8 mouse cellular contexts compared by ENCODE assay signal in the genomic region with DNA sequence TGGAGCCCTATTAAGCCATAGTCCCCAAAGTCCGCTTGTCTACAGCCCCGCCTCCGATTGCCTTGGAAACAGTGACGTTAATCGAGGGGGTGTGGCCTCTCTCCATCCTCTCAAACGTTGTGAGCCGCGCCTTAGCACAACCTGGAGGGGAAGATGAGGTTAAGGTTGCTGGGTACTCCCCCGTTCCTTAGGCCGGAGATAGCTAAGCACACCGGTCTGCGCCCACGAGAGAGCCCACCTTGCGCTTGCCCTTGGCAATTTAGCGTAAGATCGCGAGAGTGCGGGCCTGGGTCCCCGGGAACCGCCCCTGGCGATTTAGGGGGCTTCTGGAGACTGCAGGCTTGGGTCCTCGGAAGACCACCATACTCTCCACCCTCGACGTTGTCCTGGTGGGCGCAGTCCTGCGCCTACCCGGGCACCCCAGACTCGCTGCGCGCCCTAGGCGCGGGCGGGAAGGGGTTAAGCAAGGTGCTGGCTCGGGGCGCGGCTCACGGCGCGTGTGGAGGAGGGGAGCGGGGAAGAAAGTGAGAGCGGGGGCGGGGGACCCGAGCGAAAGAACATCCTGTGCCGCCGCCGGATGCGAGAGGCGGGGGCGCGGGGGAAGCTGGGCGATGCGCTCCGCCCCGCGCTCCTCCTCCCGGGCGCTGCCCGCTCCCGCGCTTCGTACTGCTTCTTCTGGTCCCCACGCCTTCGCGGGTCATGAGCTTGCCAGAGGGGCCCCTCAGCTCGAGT. TPM values are rescaled to one million over a fixed set of nuclear protein-coding genes. Genes with fewer than 3 reads are reported as not detected.
DNase-seq lines count a peak whose midpoint lies in the region; ATAC-seq and TF ChIP-seq lines count a peak whose summit lies in the region.

No protein-coding gene starts in this region.

- H3K9ac ChIP-seq in intestine, postnatal 0 days (ENCODE audit: low read depth, low read length): peak overlapping the region; percentile 63

- H3K4me3 ChIP-seq in intestine, postnatal 0 days (ENCODE audit: low read depth, low read length): peak overlapping the region; percentile 48
- peak overlapping the region; percentile 85 for H3K4me3 ChIP-seq in midbrain, embryonic 10.5 days

- peak overlapping the region; percentile 86 for H3K27ac ChIP-seq in intestine, postnatal 0 days (ENCODE audit: low read depth, low read length)
- peak overlapping the region; percentile 89 for H3K27ac ChIP-seq in midbrain, embryonic 10.5 days (replicated peaks)

- ATAC-seq in granulocyte monocyte progenitor cell, adult 5-6 weeks (replicated peaks; ENCODE audit: poor library complexity, severe bottlenecking): peak; percentile 54
- ATAC-seq in intestine, postnatal 0 days: peak; percentile 70

- TF ChIP-seq CTCF in intestine, postnatal 0 days (IDR thresholded peaks at IDR 0.05; ENCODE audit: low read depth): no peak; the same call in 1 of the 2 replicates

- no peaks in the 10 kb centered on the region for H3K27me3 ChIP-seq in intestine, postnatal 0 days (replicated peaks; ENCODE audit: control insufficient read depth, insufficient read depth, low read length)
- H3K27me3 ChIP-seq in midbrain, embryonic 10.5 days (ENCODE audit: low read depth, poor library complexity, severe bottlenecking): peaks cover 83% of the 10 kb centered on the region

- intact Hi-C loops in left cerebral cortex, postnatal 36 days (cut with DNase I): loop anchor here (1.0 to 5.0 kb wide), 2 partner anchors 36 to 195 kb away; partner anchors contain the start of gene Rpl10a

- H3K36me3 ChIP-seq in intestine, postnatal 0 days (ENCODE audit: control insufficient read depth, insufficient read depth): no peaks in the 10 kb centered on the region
- no peaks in the 10 kb centered on the region for H3K36me3 ChIP-seq in midbrain, embryonic 10.5 days

- H3K4me1 ChIP-seq in intestine, postnatal 0 days (replicated peaks; ENCODE audit: control insufficient read depth, insufficient read depth, low read length): peaks cover 3% of the 10 kb centered on the region; the same call in 1 of the 2 replicates
- peaks cover 43% of the 10 kb centered on the region for H3K4me1 ChIP-seq in midbrain, embryonic 10.5 days

- peak overlapping the region; percentile 89 for H3K4me2 ChIP-seq in intestine, postnatal 0 days (replicated peaks; ENCODE audit: low read depth)

- no peaks in the 10 kb centered on the region for H3K9me3 ChIP-seq in intestine, postnatal 0 days (ENCODE audit: control insufficient read depth)
- peaks cover 8% of the 10 kb centered on the region; the same call in 1 of the 2 replicates for H3K9me3 ChIP-seq in midbrain, embryonic 10.5 days (replicated peaks)

- DNase-seq in adrenal gland, adult 2 months: peak; percentile 94
- DNase-seq in embryo, embryonic 11 days: peak; percentile 94
- DNase-seq in left cerebral cortex, postnatal 36 days (ENCODE audit: low spot score in 2 of 2): peak; percentile 94 to 96
- DNase-seq in midbrain, embryonic 10.5 days (ENCODE audit: low spot score): peak; percentile 86
- DNase-seq in right cerebral cortex, postnatal 36 days (ENCODE audit: low spot score in 2 of 2): peak; percentile 93
- peak; percentile 81 to 85 for DNase-seq in urinary bladder, postnatal 4 days (ENCODE audit: low spot score in 2 of 2)

- WGBS in intestine, postnatal 0 days: under 1% methylated on average over 52 of the region's 66 CpGs
- under 1% methylated on average over 63 of the region's 66 CpGs for WGBS in midbrain, embryonic 10.5 days

RNA-seq across cellular contexts. Expression of gene Fkbp5, which starts 5.5 kb away (rescaled TPM):
- total RNA-seq in adrenal gland, adult 2 months (2021): 10 to 100 TPM; 68.0 to 69.5 TPM
- 24.4 and 27.1 TPM in 2 replicates for polyA plus RNA-seq in adrenal gland, adult 2 months (2012; rRNA removed)
- 49.1 and 63.7 TPM in 2 replicates for total RNA-seq in granulocyte monocyte progenitor cell, adult 5-6 weeks (2014; fragmentation: Nextera tagmentation)
- total RNA-seq in granulocyte monocyte progenitor cell, adult 5-6 weeks (2017): 40.8 and 53.1 TPM in 2 replicates
- 9.7 and 10.1 TPM in 2 replicates for polyA plus RNA-seq in intestine, postnatal 0 days (2015; fragmentation: Nextera tagmentation; extraction: Ambion mirVana)
- total RNA-seq in left cerebral cortex, postnatal 36 days (2021): 10 to 100 TPM; 40.4 to 69.3 TPM
- polyA plus RNA-seq in midbrain, embryonic 10.5 days (2016; fragmentation: Nextera tagmentation; extraction: Ambion mirVana): 28.9 and 31.9 TPM in 2 replicates

RNA-seq across cellular contexts. Expression of gene Armc12, which starts 7.8 kb away (rescaled TPM):
- total RNA-seq in adrenal gland, adult 2 months (2021): not detected
- polyA plus RNA-seq in adrenal gland, adult 2 months (2012; rRNA removed): not detected in 2 replicates
- total RNA-seq in granulocyte monocyte progenitor cell, adult 5-6 weeks (2014; fragmentation: Nextera tagmentation): not detected in 2 replicates
- not detected in 2 replicates for total RNA-seq in granulocyte monocyte progenitor cell, adult 5-6 weeks (2017)
- polyA plus RNA-seq in intestine, postnatal 0 days (2015; fragmentation: Nextera tagmentation; extraction: Ambion mirVana): not detected in 2 replicates
- not detected for total RNA-seq in left cerebral cortex, postnatal 36 days (2021)
- polyA plus RNA-seq in midbrain, embryonic 10.5 days (2016; fragmentation: Nextera tagmentation; extraction: Ambion mirVana): not detected in 2 replicates

RNA-seq across cellular contexts. Expression of gene Clpsl2, which starts 26.4 kb away (rescaled TPM):
- not detected for total RNA-seq in adrenal gland, adult 2 months (2021)
- polyA plus RNA-seq in adrenal gland, adult 2 months (2012; rRNA removed): not detected in 2 replicates
- not detected in 2 replicates for total RNA-seq in granulocyte monocyte progenitor cell, adult 5-6 weeks (2014; fragmentation: Nextera tagmentation)
- total RNA-seq in granulocyte monocyte progenitor cell, adult 5-6 weeks (2017): not detected in 2 replicates
- polyA plus RNA-seq in intestine, postnatal 0 days (2015; fragmentation: Nextera tagmentation; extraction: Ambion mirVana): not detected in 2 replicates
- total RNA-seq in left cerebral cortex, postnatal 36 days (2021): not detected
- not detected in 2 replicates for polyA plus RNA-seq in midbrain, embryonic 10.5 days (2016; fragmentation: Nextera tagmentation; extraction: Ambion mirVana)

RNA-seq across cellular contexts. Expression of gene Clps, which starts 37.8 kb away (rescaled TPM):
- not detected for total RNA-seq in adrenal gland, adult 2 months (2021)
- 1.4 and 45.4 TPM in 2 replicates for polyA plus RNA-seq in adrenal gland, adult 2 months (2012; rRNA removed)
- total RNA-seq in granulocyte monocyte progenitor cell, adult 5-6 weeks (2014; fragmentation: Nextera tagmentation): not detected in 2 replicates
- total RNA-seq in granulocyte monocyte progenitor cell, adult 5-6 weeks (2017): not detected in 2 replicates
- 104 and 125 TPM in 2 replicates for polyA plus RNA-seq in intestine, postnatal 0 days (2015; fragmentation: Nextera tagmentation; extraction: Ambion mirVana)
- total RNA-seq in left cerebral cortex, postnatal 36 days (2021): not detected
- polyA plus RNA-seq in midbrain, embryonic 10.5 days (2016; fragmentation: Nextera tagmentation; extraction: Ambion mirVana): not detected in 2 replicates

RNA-seq across cellular contexts. Expression of gene Lhfpl5, which starts 52.7 kb away (rescaled TPM):
- total RNA-seq in adrenal gland, adult 2 months (2021): 1 to 10 TPM; 1.7 to 2.3 TPM
- 6.6 and 9.0 TPM in 2 replicates for polyA plus RNA-seq in adrenal gland, adult 2 months (2012; rRNA removed)
- not detected in 2 replicates for total RNA-seq in granulocyte monocyte progenitor cell, adult 5-6 weeks (2014; fragmentation: Nextera tagmentation)
- not detected in 2 replicates for total RNA-seq in granulocyte monocyte progenitor cell, adult 5-6 weeks (2017)
- polyA plus RNA-seq in intestine, postnatal 0 days (2015; fragmentation: Nextera tagmentation; extraction: Ambion mirVana): 0.90 and 1.3 TPM in 2 replicates
- total RNA-seq in left cerebral cortex, postnatal 36 days (2021): 1 to 10 TPM; 3.1 to 3.2 TPM
- 1.2 and 1.5 TPM in 2 replicates for polyA plus RNA-seq in midbrain, embryonic 10.5 days (2016; fragmentation: Nextera tagmentation; extraction: Ambion mirVana)

Comparison
In these comparisons a context has a peak if more than half of its experiments do, and no peak if none do; other contexts are left out.
1. Peak in every context shown above with its lines: DNase-seq, ATAC-seq, H3K4me3 ChIP-seq and H3K27ac ChIP-seq.